Mouse (Mus musculus) CH12.LX (cell line): ENCODE measurements around the gene Anapc13.

Experiments used
- CTCF ChIP-seq, 2 experiments: IDR thresholded peaks in 1 of 2; conservative IDR thresholded peaks in 1 of 2; 2 replicates each; pipeline ENCODE4 v1.5.1; 2011 to 2012; ENCODE audit warnings: low read depth in 2 of 2, low read length in 2 of 2, improper control_type of control experiment in 1 of 2, inconsistent platforms in 1 of 2, mild to moderate bottlenecking in 1 of 2, moderate library complexity in 1 of 2
- E2F4 ChIP-seq: IDR thresholded peaks from 2 replicates; pipeline ENCODE4 v1.6.1; 2011; ENCODE audit warnings: low read depth, low read length, improper control_type of control experiment; ENCODE audit not compliant: insufficient replicate concordance
- GABPA ChIP-seq: IDR thresholded peaks from 2 replicates; pipeline ENCODE4 v1.6.1; 2012; ENCODE audit warnings: low read depth, low read length, improper control_type of control experiment, inconsistent platforms; ENCODE audit not compliant: insufficient replicate concordance
- HCFC1 ChIP-seq: IDR thresholded peaks from 2 replicates; pipeline ENCODE4 v1.6.1; 2012; ENCODE audit warnings: low read depth, mild to moderate bottlenecking, inconsistent platforms, low read length, improper control_type of control experiment
- RAD21 ChIP-seq: IDR thresholded peaks from 2 replicates; pipeline ENCODE4 v1.6.1; 2011; ENCODE audit warnings: low read depth, mild to moderate bottlenecking, low read length, improper control_type of control experiment, moderate library complexity
- RCOR1 ChIP-seq: conservative IDR thresholded peaks from 2 replicates; pipeline ENCODE4 v1.6.1; 2012; ENCODE audit warnings: low read depth, mild to moderate bottlenecking, inconsistent platforms, low read length, improper control_type of control experiment
- SIN3A ChIP-seq: IDR thresholded peaks from 2 replicates; pipeline ENCODE4 v1.6.1; 2012; ENCODE audit warnings: low read length, improper control_type of control experiment, inconsistent platforms
- USF2 ChIP-seq: conservative IDR thresholded peaks from 2 replicates; pipeline ENCODE4 v1.6.1; 2011; ENCODE audit warnings: low read depth, low read length, improper control_type of control experiment

- no peak for TF ChIP-seq CTCF (conservative IDR thresholded peaks at IDR 0.05 in 1 of 2, IDR thresholded peaks at IDR 0.05 in 1 of 2; ENCODE audit: low read depth in 2 of 2, low read length in 2 of 2)
- TF ChIP-seq USF2 = no peak
- TF ChIP-seq HCFC1 = no peak
- no peak for TF ChIP-seq RAD21
- TF ChIP-seq SIN3A = no peak
- no peak for TF ChIP-seq GABPA
- no peak for TF ChIP-seq E2F4
- no peak for TF ChIP-seq RCOR1
Observed at GRCm38 (mm10) chr9:102638963-102639362, 12.9 kb downstream of the Anapc13 start.
